Mouse (Mus musculus) lung, embryonic 14.5 days (tissue): ENCODE measurements around the gene Olfr263. TPM values are rescaled to one million over a fixed set of nuclear protein-coding genes. Genes with fewer than 3 reads are reported as not detected.

Source experiments
- ATAC-seq: fragments of 200-750 bp; cut with Nextera tagmentation; 2 replicates; pipeline ENCODE4 v1.8.0; 2017; ENCODE audit warnings: mild to moderate bottlenecking, moderate TSS enrichment, moderate library complexity; ENCODE audit not compliant: insufficient read depth
- DNase-seq: peaks from one replicate; pipeline ENCODE4 v3.0.0-alpha.2; 2015
- H3K27ac ChIP-seq: fragments of 300-500 bp; sonication (generic); 2 replicates; pipeline ENCODE4 v1.5.1; 2014; ENCODE audit warnings: low read depth, mild to moderate bottlenecking, moderate library complexity
- H3K27me3 ChIP-seq: fragments of 300-500 bp; sonication (generic); 2 replicates; pipeline ENCODE4 v1.6.1; 2014; ENCODE audit warnings: low read length, control low read depth; ENCODE audit not compliant: insufficient read depth
- H3K36me3 ChIP-seq: fragments of 300-500 bp; sonication (generic); 2 replicates; pipeline ENCODE4 v1.6.1; 2014; ENCODE audit warnings: control low read depth; ENCODE audit not compliant: insufficient read depth
- H3K4me1 ChIP-seq: fragments of 300-500 bp; sonication (generic); 2 replicates; pipeline ENCODE4 v1.6.1; 2014; ENCODE audit warnings: antibody characterized with exemption, control low read depth; ENCODE audit not compliant: insufficient read depth
- H3K4me2 ChIP-seq: fragments of 300-500 bp; sonication (generic); 2 replicates; pipeline ENCODE4 v1.6.1; 2014; ENCODE audit warnings: mild to moderate bottlenecking
- H3K4me3 ChIP-seq: fragments of 300-500 bp; sonication (generic); 2 replicates; pipeline ENCODE4 v1.5.1; 2014; ENCODE audit warnings: low read depth, low read length
- H3K9ac ChIP-seq: fragments of 300-500 bp; sonication (generic); 2 replicates; pipeline ENCODE4 v1.6.1; 2014
- H3K9me3 ChIP-seq: fragments of 300-500 bp; sonication (generic); 2 replicates; pipeline ENCODE4 v1.6.1; 2016; ENCODE audit warnings: low read depth, low read length, control low read depth
- CTCF ChIP-seq: IDR thresholded peaks from 2 replicates; pipeline ENCODE4 v1.5.1; 2016; ENCODE audit warnings: antibody characterized with exemption, low read depth
- WGBS: fragments of 180-500 bp; shearing (Covaris S2); extraction: QIAGEN DNeasy Blood & Tissue Kit; methylation state at CpG from one replicate; pipeline ENCODE4 v1.1.7; 2014; 5-methylcytosine and 5-hydroxymethylcytosine counted together
- polyA plus RNA-seq: library from polyadenylated mRNA; unstranded; fragments of >200 nt; fragmentation: Nextera tagmentation; extraction: Ambion mirVana; gene quantifications from 2 replicates; pipeline ENCODE4 v1.2.1, GENCODE M21; 2014

Gene Olfr263
- polyA plus RNA-seq, 1 experiment from 2014 or later: not detected

GRCm38 (mm10) chr13:21155888-21156287, 26.4 kb downstream of the Olfr263 start:
- no peaks in the 10 kb centered on the region for H3K4me1 ChIP-seq
- H3K4me2 ChIP-seq: no peak overlapping the region
- no peak overlapping the region for H3K9ac ChIP-seq
- TF ChIP-seq CTCF: no peak
- H3K27ac ChIP-seq: no peak overlapping the region
- WGBS: 74% methylated on average over 5 of the region's 5 CpGs
- H3K27me3 ChIP-seq: no peaks in the 10 kb centered on the region
- no peaks in the 10 kb centered on the region for H3K36me3 ChIP-seq
- no peak overlapping the region for H3K4me3 ChIP-seq
- DNase-seq (no peak), ATAC-seq (no peak)
- no peaks in the 10 kb centered on the region for H3K9me3 ChIP-seq

DNA sequence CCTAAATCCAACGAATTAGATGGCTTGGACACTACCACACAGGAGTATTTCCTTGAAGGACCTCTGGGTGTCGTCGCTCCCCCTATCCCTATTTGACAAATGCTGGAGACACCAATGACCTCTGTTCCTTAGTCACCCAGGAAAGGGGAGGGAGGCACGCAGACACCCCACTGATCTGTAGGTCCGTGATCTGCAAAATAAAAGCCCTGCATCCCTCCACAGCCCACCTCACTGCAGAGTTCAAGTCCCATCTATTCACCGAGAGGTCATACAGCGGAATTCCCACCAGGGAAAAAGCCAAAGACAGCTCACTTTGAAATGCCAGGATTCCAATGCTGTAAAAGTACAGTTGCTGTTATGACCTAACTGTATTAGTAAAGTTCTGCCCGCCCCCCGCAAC, 28.6 kb downstream of the Olfr263 start:
- H3K9ac ChIP-seq: no peak overlapping the region

GRCm38 (mm10) chr13:21158785-21159474, 29.5 kb downstream of the Olfr263 start:
- no peaks in the 10 kb centered on the region for H3K4me1 ChIP-seq
- no peaks in the 10 kb centered on the region for H3K36me3 ChIP-seq
- ATAC-seq (peak; percentile 36), DNase-seq (peak; percentile 96)
- peak overlapping the region; percentile 92 for H3K4me2 ChIP-seq
- H3K27ac ChIP-seq: no peak overlapping the region
- TF ChIP-seq CTCF: peak; percentile 88
- WGBS: under 1% methylated on average over 19 of the region's 19 CpGs
- no peaks in the 10 kb centered on the region for H3K9me3 ChIP-seq
- H3K27me3 ChIP-seq: no peaks in the 10 kb centered on the region
- peak overlapping the region; percentile 65 for H3K4me3 ChIP-seq
- peak overlapping the region; percentile 47 for H3K9ac ChIP-seq

More for the DNA sequence above, 28.6 kb downstream of the Olfr263 start:
- no peaks in the 10 kb centered on the region for H3K36me3 ChIP-seq
- TF ChIP-seq CTCF: no peak
- WGBS: 9% methylated on average over 9 of the region's 9 CpGs
- no peak for DNase-seq
- no peak overlapping the region for H3K27ac ChIP-seq
- H3K4me2 ChIP-seq: peak overlapping the region; percentile 92
- ATAC-seq: no peak
- H3K4me1 ChIP-seq: no peaks in the 10 kb centered on the region
- H3K4me3 ChIP-seq: peak overlapping the region; percentile 65; the same call in 1 of the 2 replicates
- no peaks in the 10 kb centered on the region for H3K27me3 ChIP-seq
- H3K9me3 ChIP-seq: no peaks in the 10 kb centered on the region

DNA sequence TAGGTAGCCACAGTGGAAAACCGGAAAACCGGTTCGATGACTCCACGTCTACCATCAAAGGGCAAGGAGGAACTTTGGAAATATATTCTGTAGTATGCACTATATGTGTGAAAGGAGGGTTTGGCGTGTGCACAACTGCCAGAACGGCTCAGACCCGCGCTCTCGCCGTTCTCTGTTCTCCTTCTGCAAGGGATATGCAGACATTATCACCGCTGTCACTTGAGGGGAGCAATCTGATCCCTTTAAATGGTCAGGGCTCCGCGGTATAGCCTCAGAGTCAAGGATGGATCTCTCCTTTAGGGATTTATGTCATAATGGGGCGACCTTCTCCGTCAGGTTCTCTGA, 30.0 kb downstream of the Olfr263 start:
- H3K9me3 ChIP-seq: no peaks in the 10 kb centered on the region
- peak overlapping the region; percentile 92 for H3K4me2 ChIP-seq
- H3K27me3 ChIP-seq: no peaks in the 10 kb centered on the region
- WGBS: under 1% methylated on average over 15 of the region's 15 CpGs
- no peaks in the 10 kb centered on the region for H3K4me1 ChIP-seq
- no peak for ATAC-seq
- H3K4me3 ChIP-seq: peak overlapping the region; percentile 65
- no peak overlapping the region for H3K27ac ChIP-seq
- no peaks in the 10 kb centered on the region for H3K36me3 ChIP-seq
- H3K9ac ChIP-seq: peak overlapping the region; percentile 47
- peak; percentile 53 for DNase-seq
- no peak for TF ChIP-seq CTCF

GRCm38 (mm10) chr13:21160041-21160511, 30.6 kb downstream of the Olfr263 start:
- Histone ChIP-seq H3K27ac (no peak overlapping the region), H3K9ac (peak overlapping the region; percentile 47), H3K36me3 (no peaks in the 10 kb centered on the region), H3K4me1 (no peaks in the 10 kb centered on the region), H3K9me3 (no peaks in the 10 kb centered on the region), H3K4me3 (peak overlapping the region; percentile 65), H3K27me3 (no peaks in the 10 kb centered on the region), H3K4me2 (peak overlapping the region; percentile 92)
- peak; percentile 32 for ATAC-seq
- DNase-seq: no peak
- no peak for TF ChIP-seq CTCF
- WGBS: under 1% methylated on average over 16 of the region's 16 CpGs

DNA sequence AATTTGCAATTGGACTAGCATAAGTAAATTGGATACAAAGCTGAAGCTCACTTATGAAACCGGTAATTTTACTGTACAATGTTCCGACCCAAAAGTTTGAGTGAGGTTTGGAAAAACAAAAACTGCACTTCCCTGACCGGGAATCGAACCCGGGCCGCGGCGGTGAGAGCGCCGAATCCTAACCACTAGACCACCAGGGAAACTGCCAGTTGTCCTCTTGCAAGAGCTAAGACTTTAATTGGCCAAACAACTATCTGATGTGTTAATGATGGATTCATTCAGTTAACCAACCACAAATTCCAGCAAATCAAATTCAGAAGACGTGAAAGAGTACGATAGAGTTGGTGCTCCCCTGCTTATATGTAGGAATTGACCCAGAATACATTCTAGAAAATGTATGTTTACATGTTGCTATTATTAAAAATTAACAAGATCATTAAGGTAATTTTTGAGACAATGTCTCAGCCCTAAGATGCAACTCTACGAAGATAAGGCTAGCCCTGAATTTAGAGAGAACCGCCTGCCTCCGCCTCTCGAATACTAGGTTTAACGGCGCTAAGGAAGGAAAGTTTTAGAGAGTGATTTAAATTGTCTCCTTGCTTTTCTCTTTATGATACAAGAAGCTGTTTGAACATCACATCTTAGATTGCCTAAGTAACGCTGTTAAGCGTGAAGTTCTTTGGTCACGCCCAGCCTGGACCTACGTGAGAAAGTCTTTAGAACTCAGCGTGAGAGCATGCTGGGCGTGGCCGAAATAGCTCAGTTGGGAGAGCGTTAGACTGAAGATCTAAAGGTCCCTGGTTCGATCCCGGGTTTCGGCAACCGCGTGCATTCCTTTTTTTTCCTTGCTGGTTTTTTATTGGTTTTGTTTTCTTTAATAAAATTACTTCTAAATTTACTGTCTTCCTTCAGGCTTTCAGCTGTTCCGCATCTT, 31.5 kb downstream of the Olfr263 start:
- no peaks in the 10 kb centered on the region for H3K36me3 ChIP-seq
- no peaks in the 10 kb centered on the region for H3K27me3 ChIP-seq
- H3K9me3 ChIP-seq: no peaks in the 10 kb centered on the region
- peak overlapping the region; percentile 65 for H3K4me3 ChIP-seq
- H3K4me2 ChIP-seq: peak overlapping the region; percentile 92
- ATAC-seq (peak; percentile 83), DNase-seq (peak; percentile 98)
- no peaks in the 10 kb centered on the region for H3K4me1 ChIP-seq
- no peak for TF ChIP-seq CTCF
- H3K9ac ChIP-seq: peak overlapping the region; percentile 47; the same call in 1 of the 2 replicates
- WGBS: under 1% methylated on average over 32 of the region's 32 CpGs
- no peak overlapping the region for H3K27ac ChIP-seq

- Histone ChIP-seq H3K4me3 (peak overlapping the region; percentile 65), H3K4me2 (peak overlapping the region; percentile 92), H3K27me3 (no peaks in the 10 kb centered on the region), H3K36me3 (no peaks in the 10 kb centered on the region), H3K4me1 (0 out of 2 replicates have a peak, but pooled peaks cover 5% of the 10 kb centered on the region), H3K9me3 (no peaks in the 10 kb centered on the region), H3K9ac (peak overlapping the region; percentile 20; the same call in 1 of the 2 replicates), H3K27ac (no peak overlapping the region)
- 0 out of 2 replicates have a peak, but pooled peaks have one; percentile 13 for ATAC-seq
- 31% methylated on average over 2 of the region's 2 CpGs for WGBS
- no peak for TF ChIP-seq CTCF
- DNase-seq: no peak
Observed at GRCm38 (mm10) chr13:21161591-21161990, 32.2 kb downstream of the Olfr263 start.
